9 mouse cellular contexts compared by ENCODE assay signal in the genomic region with DNA sequence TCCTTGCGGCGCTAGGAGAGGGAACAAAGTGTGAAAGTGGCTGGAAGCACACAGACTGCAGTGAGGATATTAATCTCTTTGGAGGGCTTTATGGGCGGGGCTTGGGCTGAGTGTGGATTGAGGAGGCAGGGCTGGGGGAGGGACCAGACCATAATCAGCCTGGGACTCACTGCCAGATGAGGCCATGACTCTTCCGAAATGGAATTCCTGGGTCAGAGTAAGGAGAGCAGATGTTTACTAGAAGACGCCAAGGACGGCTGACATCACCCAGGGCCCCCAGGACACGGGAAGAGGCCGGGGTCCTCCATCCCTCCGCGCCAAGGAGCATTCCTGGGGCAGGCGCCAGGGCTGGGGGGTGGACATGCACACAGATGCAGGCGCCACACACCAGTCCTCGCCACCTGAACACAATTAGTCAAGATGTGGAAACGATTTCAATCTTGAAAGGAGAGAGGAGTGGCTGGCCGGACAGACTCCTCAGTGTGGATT. TPM values are rescaled to one million over a fixed set of nuclear protein-coding genes. Genes with fewer than 3 reads are reported as not detected.
DNase-seq lines count a peak whose midpoint lies in the region; ATAC-seq and TF ChIP-seq lines count a peak whose summit lies in the region.
"Had no signal": no experiment of that assay in that cellular context is flagged by ENCODE, and none has a peak within 500 bp of the region (broad histone marks: within the 10 kb centered on the region; RNA-seq: fewer than 3 reads in every experiment).

No protein-coding gene starts in this region.

- H3K9me3 ChIP-seq in intestine, embryonic 14.5 days (ENCODE audit: control insufficient read depth, low read length), result no peaks in the 10 kb centered on the region
- no peaks in the 10 kb centered on the region for H3K9me3 ChIP-seq in lung, postnatal 0 days (ENCODE audit: low read length)

- peak overlapping the region; percentile 38 for H3K4me2 ChIP-seq in intestine, embryonic 14.5 days (ENCODE audit: low read length)
- peak overlapping the region; percentile 17; the same call in 1 of the 2 replicates for H3K4me2 ChIP-seq in lung, postnatal 0 days (replicated peaks; ENCODE audit: low read depth, low read length)

- 21% methylated on average over 15 of the region's 15 CpGs for WGBS in intestine, embryonic 14.5 days
- 19% methylated on average over 15 of the region's 15 CpGs for WGBS in lung, postnatal 0 days

- no peaks in the 10 kb centered on the region for H3K36me3 ChIP-seq in intestine, embryonic 14.5 days (ENCODE audit: control insufficient read depth, insufficient read depth, low read length)
- no peaks in the 10 kb centered on the region for H3K36me3 ChIP-seq in lung, postnatal 0 days (ENCODE audit: insufficient read depth, low read length)

- ATAC-seq in intestine, embryonic 14.5 days (replicated peaks; ENCODE audit: low FRiP score, low TSS enrichment, low read depth), result peak; percentile 78
- peak; percentile 89 for ATAC-seq in lung, postnatal 0 days
- no peak for ATAC-seq in megakaryocyte progenitor cell, adult 5-6 weeks (replicated peaks; ENCODE audit: poor library complexity)

- peak overlapping the region; percentile 65 for H3K27ac ChIP-seq in intestine, embryonic 14.5 days (ENCODE audit: low read depth)
- peak overlapping the region; percentile 54 for H3K27ac ChIP-seq in lung, postnatal 0 days (ENCODE audit: low read length)

- DNase-seq in left cerebral cortex, postnatal 4 days, result peak; percentile 29
- DNase-seq in left cerebral cortex, adult 8-10 months (ENCODE audit: low spot score in 2 of 2), result no peak
- peak; percentile 80 for DNase-seq in forelimb bud, embryonic 11.5 days (ENCODE audit: low read depth, low spot score)
- peak; percentile 67 for DNase-seq in intestine, embryonic 14.5 days (ENCODE audit: low spot score)
- peak; percentile 92 for DNase-seq in lung, postnatal 0 days (ENCODE audit: low spot score)
- no peak for DNase-seq in spleen, postnatal 36 days (ENCODE audit: low spot score in 2 of 2)
- DNase-seq in layer of hippocampus, adult 9-11 months, result no peak

- TF ChIP-seq EP300 in lung, postnatal 0 days (IDR thresholded peaks at IDR 0.05), result peak; percentile 48; the same call in 1 of the 2 replicates

- no peaks in the 10 kb centered on the region for H3K27me3 ChIP-seq in intestine, embryonic 14.5 days (replicated peaks; ENCODE audit: control insufficient read depth, insufficient read depth, low read length)
- H3K27me3 ChIP-seq in lung, postnatal 0 days (replicated peaks; ENCODE audit: insufficient read depth, low read length), result no peaks in the 10 kb centered on the region

- no peak for TF ChIP-seq CTCF in lung, postnatal 0 days (IDR thresholded peaks at IDR 0.05)

- H3K4me3 ChIP-seq in intestine, embryonic 14.5 days (ENCODE audit: low read depth, low read length), result no peak overlapping the region
- H3K4me3 ChIP-seq in lung, postnatal 0 days (ENCODE audit: low read depth, low read length), result no peak overlapping the region

- intact Hi-C loops in left cerebral cortex, postnatal 4 days (cut with DNase I), result no loop called here

- peaks cover 36% of the 10 kb centered on the region for H3K4me1 ChIP-seq in intestine, embryonic 14.5 days (replicated peaks; ENCODE audit: control insufficient read depth, insufficient read depth, low read length)
- H3K4me1 ChIP-seq in lung, postnatal 0 days (ENCODE audit: insufficient read depth, low read depth, low read length), result no peaks in the 10 kb centered on the region

- no peak overlapping the region for H3K9ac ChIP-seq in intestine, embryonic 14.5 days (ENCODE audit: low read length)
- H3K9ac ChIP-seq in lung, postnatal 0 days (replicated peaks; ENCODE audit: low read depth), result no peak overlapping the region

RNA-seq across cellular contexts. Expression of gene Adamts2, which starts 20.4 kb away (rescaled TPM):
- 10 to 100 TPM in 1 of 2 experiments, 1 to 10 TPM in 1; 9.6 to 10.2 TPM for total RNA-seq in left cerebral cortex, postnatal 4 days (2021)
- 1 to 10 TPM; 5.7 to 9.0 (median 8.2) TPM for total RNA-seq in left cerebral cortex, adult 8-10 months (2022)
- 9.0 and 10.2 TPM in 2 replicates for polyA plus RNA-seq in intestine, embryonic 14.5 days (2014; fragmentation: Nextera tagmentation; extraction: Ambion mirVana)
- 28.4 and 29.4 TPM in 2 replicates for polyA plus RNA-seq in lung, postnatal 0 days (2015; fragmentation: Nextera tagmentation; extraction: Ambion mirVana)
- total RNA-seq in megakaryocyte progenitor cell, adult 5-6 weeks (2015), result 0.17 TPM in 1 of 2 replicates, not detected in the other
- not detected in 2 replicates for total RNA-seq in megakaryocyte progenitor cell, adult 5-6 weeks (2017)
- total RNA-seq: CH12.LX had no signal

Comparison
In these comparisons a context has a peak if more than half of its experiments do, and no peak if none do; other contexts are left out.
1. DNase-seq: peak in left cerebral cortex, postnatal 4 days (single experiment), forelimb bud, embryonic 11.5 days (single experiment), intestine, embryonic 14.5 days (single experiment) and lung, postnatal 0 days (single experiment); none in left cerebral cortex, adult 8-10 months (0 of 2), spleen, postnatal 36 days (0 of 2) and layer of hippocampus, adult 9-11 months (single experiment).
2. RNA of gene Adamts2, which starts 20.4 kb away (total RNA-seq): 9.6 to 10.2 TPM in left cerebral cortex, postnatal 4 days and 5.7 to 9.0 TPM in left cerebral cortex, adult 8-10 months; 0.17 TPM in megakaryocyte progenitor cell, adult 5-6 weeks; every median in the first group is over 4 times any median in the second.